Mouse (Mus musculus) adipose tissue, adult 10 weeks (tissue): Measurements from ENCODE around the gene Inha. TPM values are rescaled to one million over a fixed set of nuclear protein-coding genes. Genes with fewer than 3 reads are reported as not detected.

Experiments used
- polyA plus RNA-seq: library from polyadenylated mRNA; stranded (reverse); fragments of 350-450 nt; fragmentation: Illumina TruSeq; extraction: RNeasy Lipid Tissue Mini Kit (QIAGEN cat#74804); gene quantifications from one replicate; pipeline ENCODE4 v1.2.3, GENCODE M21; 2014; ENCODE audit warnings: low read depth, low replicate concordance

Gene Inha
- polyA plus RNA-seq, result 20.7 TPM

DNA sequence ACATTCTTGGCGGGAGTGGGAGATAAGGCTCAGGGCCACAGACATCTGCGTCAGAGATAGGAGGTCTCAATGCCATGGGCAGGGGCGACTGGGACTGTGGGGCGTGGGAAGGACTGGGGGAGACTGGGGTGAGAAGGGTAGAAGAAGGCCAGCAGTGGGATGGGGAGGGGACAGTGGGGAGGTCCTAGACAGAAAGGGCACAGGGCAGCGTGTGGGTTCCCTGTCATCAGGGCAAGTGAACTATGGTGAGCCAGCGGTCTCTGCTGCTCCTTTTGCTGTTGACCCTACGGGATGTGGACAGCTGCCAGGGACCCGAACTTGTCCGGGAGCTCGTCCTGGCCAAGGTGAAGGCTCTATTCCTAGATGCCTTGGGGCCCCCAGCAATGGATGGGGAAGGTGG lies at the start of gene Inha:
Inha (plus strand) TSS at position 72 of the 400 bp plus-strand sequence.

DNA sequence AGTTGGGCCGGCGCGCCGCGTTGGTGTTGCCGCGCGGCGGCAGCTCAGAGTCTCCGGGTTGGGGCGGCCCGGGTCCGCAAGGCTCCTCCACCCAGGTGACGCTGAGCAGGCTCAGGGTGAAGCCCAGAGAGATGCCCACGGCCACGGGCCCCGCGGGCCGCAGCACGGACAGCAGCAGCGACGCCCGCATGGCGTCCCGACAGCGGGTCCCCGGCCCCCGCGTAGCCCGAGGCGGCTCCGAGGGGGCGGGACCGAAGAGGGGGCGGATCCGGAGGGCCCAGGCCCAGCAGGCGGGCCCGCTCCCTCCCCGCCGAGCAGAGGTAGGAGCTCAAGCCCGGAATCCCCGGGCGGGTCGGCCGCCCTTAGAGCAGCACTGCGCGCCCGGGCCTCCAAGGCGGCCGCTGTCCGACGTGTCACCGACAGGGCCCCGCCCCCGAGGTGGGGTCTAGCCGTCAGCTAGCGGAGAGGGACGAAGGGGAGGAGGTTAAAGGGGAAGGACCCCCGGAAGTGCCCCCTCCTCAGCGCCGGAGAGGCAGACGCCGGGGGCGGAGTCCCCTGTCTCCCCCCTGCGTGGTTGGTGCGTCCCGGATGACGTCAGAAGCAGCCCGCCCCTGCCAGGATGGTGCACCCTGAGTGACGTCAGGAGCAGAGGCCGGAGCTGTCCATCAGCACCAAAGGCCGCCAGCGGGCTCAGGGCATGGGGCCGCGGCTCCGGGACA lies 27.8 kb upstream of the Inha start, which contains the start of the genes Chpf and Tmem198:
Chpf (minus strand) TSS at position 392 of the 719 bp plus-strand sequence.
Tmem198 (plus strand) TSS at position 617 of the 719 bp plus-strand sequence.

DNA sequence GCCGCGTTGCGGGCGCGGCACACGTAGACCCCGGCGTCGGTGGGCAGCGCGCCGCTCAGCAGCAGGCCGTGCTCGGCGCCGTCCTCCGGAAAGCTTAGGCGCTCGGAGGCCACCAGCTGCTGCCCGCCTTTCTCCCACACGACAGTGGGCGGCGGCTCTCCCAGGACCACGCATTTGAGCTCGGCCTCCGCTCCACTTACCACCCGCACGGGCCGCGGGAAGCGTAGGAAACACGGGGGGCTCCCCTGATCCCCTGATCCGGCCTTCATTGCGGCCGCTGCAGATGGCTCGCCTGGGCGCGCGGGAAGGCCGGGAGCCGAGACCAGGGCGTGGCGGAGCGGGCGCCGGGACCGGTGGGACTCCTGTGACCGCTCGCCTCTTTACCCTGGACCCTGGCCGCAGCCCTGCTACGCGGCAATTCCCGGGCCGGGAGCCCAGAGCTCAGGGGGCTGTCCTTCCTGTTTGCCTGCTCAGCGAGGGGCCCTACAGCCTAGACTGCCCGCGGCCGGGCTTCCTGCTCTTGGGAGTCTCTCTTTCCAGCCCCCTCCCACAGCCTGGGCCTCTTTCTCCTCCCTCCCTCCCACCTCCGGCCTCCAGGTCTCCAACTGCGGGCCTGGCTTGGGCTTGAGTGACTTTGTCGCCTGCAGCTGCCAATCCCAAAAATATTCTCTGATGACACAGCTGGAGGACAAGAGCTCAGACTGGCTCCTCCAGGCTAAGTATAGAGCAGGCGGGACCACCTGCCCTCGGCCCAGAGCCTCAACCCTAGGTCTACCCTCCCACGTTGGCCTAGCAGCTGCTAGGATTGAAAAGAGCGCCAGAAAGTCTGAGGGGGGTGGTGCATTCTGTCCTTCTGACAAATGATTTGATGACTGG lies 683 bp upstream of the Inha start, which contains the start of gene Obsl1:
Obsl1 (minus strand) TSS at position 497 of the 876 bp plus-strand sequence.

DNA sequence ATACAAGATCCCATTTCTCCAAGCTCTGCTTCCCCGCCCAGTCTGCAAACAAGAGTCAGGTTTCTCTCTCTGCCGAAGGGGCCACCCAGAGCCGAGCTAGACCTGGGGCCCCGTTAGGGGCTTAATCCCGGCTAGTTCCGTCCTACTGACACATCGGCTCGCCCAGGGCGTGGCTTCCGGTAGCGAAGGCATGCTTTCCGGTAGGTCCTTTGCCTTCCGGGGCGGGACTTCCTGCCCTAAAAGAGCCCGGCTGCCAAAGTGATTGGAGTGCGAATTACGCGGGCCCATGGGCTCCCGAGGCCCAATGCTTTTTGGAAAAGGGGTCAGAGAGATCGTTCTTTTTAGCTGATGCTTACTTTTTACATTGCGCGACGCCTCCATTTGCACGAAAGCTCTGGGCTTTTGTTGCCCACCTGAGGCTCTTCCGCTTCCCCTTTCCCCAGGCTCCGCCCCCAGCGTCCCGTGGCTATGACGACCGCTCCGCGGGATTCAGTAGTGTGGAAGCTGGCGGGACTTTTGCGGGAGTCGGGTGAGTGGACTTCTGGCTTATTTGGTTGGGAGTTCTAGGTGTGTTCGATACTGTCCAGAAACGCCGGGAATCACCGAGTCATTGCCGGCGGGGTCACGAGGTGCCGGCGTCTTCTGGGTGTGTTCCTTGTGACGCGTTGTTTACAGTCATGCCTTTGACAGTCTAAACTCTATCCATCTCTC lies 14.6 kb downstream of the Inha start, which contains the start of gene Stk11ip:
Stk11ip (plus strand) TSS at position 209 of the 711 bp plus-strand sequence.

DNA sequence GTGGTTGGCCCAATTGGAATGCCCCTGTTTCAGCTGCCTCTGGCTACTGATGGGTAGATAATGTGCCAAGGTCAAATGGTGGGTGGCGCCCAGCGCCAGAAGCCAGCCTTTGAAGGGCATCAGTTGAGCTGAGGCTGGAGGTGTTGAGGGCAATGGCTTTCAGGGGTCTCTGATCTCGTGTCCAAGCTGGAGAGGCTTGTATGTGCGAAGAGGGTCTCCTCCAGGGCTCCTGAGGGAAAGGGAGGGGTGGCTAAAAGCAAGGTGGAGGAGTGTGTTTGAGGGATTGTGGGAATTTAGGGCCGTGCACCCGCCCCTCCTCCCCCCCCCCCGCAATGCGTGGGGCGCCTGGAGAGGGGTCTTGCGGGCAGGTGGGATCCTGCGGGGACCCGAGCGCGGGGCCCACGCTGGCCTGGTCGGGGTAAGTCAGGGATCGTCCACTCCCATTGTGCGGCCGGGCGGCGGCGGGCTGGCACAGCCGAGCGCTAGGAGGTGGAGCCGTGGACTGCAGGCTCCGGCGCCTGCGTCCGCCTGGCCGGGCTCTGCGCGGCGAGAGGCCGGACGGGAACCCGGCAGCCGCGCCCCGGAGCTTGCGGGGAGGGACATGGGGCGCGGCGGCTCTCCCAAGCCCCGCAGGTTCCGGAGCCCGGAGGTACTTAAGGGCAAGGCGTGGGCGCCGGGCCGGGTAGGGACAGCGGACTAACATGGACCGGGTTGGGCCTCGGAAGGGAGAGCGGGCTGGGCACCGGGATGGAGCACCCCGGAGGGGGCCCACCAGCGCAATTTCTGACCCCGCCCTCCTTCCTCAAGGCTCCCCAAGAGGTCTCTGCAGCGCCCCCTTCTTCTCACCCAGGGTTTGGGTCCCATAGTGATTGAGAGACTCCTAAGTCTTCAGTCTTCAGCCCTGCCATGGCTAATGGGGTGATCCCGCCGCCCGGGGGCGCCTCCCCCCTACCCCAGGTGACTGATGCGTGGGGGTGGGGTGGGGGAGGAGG lies 39.4 kb downstream of the Inha start, which contains the start of gene Slc4a3:
Slc4a3 (plus strand) TSS at position 302 of the 992 bp plus-strand sequence.

Other genes with a start within 250 kb of the Inha start
- 0.16 TPM for gene Ptprn, start 242.6 kb upstream of the Inha start, polyA plus RNA-seq
- gene Resp18, start 228.7 kb upstream of the Inha start, polyA plus RNA-seq, result not detected
- gene Dnpep, start 189.1 kb upstream of the Inha start, polyA plus RNA-seq, result 85.7 TPM
- gene Des, start 146.7 kb upstream of the Inha start, polyA plus RNA-seq, result 40.0 TPM
- gene Speg, start 131.8 kb upstream of the Inha start, polyA plus RNA-seq, result 9.7 TPM
- 103 TPM for gene Gmppa, start 71.1 kb upstream of the Inha start, polyA plus RNA-seq
- not detected for gene Asic4, start 56.6 kb upstream of the Inha start, polyA plus RNA-seq
- 31.5 TPM for gene Chpf, start 27.8 kb upstream of the Inha start, polyA plus RNA-seq
- gene Tmem198, start 27.5 kb upstream of the Inha start, polyA plus RNA-seq, result 1.2 TPM
- gene Obsl1, start 625 bp upstream of the Inha start, polyA plus RNA-seq, result 21.6 TPM
- 20.1 TPM for gene Stk11ip, start 14.5 kb downstream of the Inha start, polyA plus RNA-seq
- gene Slc4a3, start 39.2 kb downstream of the Inha start, polyA plus RNA-seq, result 13.6 TPM